In the genomic region with DNA sequence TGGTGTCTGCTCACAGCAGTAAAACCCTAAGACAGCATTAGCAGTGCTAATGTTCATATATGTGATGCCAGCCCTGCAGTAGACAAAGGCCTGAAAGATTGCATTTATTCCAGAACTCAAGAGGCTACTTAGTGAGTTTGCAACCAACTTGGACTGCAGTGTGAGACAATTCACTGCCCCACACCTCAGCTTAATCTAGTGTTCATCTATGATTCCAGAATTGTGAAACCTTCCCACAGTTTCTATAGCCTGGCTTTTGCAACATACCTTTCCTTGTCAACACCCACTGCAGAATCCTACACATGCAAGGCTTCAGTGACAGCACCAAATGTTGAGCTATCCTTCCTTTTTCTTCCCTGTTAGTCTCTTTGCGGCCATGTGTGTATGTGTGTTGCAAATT, we compare ENCODE assay signal across 50 mouse cellular contexts. TPM values are rescaled to one million over a fixed set of nuclear protein-coding genes. Genes with fewer than 3 reads are reported as not detected.
"Had no signal": no experiment of that assay in that cellular context is flagged by ENCODE, and none has a peak within 500 bp of the region (broad histone marks: within the 10 kb centered on the region; RNA-seq: fewer than 3 reads in every experiment).

No protein-coding gene starts in this region.

- ATAC-seq: hindbrain, embryonic 16.5 days; hindbrain, postnatal 0 days; inflammation-experienced regulatory T-cells, adult 6 months; intestine, embryonic 15.5 days; intestine, embryonic 16.5 days; intestine, postnatal 0 days had no signal

- H3K36me3 ChIP-seq: heart, embryonic 12.5 days; heart, embryonic 13.5 days; heart, embryonic 15.5 days; hindbrain, embryonic 10.5 days; hindbrain, embryonic 12.5 days; hindbrain, embryonic 13.5 days; hindbrain, embryonic 15.5 days; intestine, embryonic 15.5 days; kidney, embryonic 15.5 days had no signal

- H3K27me3 ChIP-seq: heart, embryonic 12.5 days; heart, embryonic 13.5 days; heart, embryonic 15.5 days; hindbrain, embryonic 12.5 days; hindbrain, embryonic 13.5 days; hindbrain, embryonic 15.5 days; intestine, embryonic 15.5 days; kidney, embryonic 15.5 days had no signal

- H3K27ac ChIP-seq: heart, embryonic 13.5 days; heart, embryonic 15.5 days; hindbrain, embryonic 10.5 days; hindbrain, embryonic 12.5 days; hindbrain, embryonic 13.5 days; hindbrain, embryonic 15.5 days; hindbrain, postnatal 0 days; intestine, embryonic 15.5 days; kidney, embryonic 15.5 days; kidney, postnatal 0 days; layer of hippocampus, adult 2 months; left cerebral cortex, adult 2 months had no signal

- H3K9ac ChIP-seq: heart, embryonic 12.5 days; heart, embryonic 13.5 days; heart, embryonic 15.5 days; hindbrain, embryonic 12.5 days; hindbrain, embryonic 13.5 days; hindbrain, embryonic 15.5 days; intestine, embryonic 15.5 days; kidney, embryonic 15.5 days had no signal

- H3K4me1 ChIP-seq: heart, embryonic 12.5 days; heart, embryonic 13.5 days; heart, embryonic 15.5 days; hindbrain, embryonic 10.5 days; hindbrain, embryonic 12.5 days; hindbrain, embryonic 13.5 days; hindbrain, embryonic 15.5 days; intestine, embryonic 15.5 days; kidney, embryonic 15.5 days had no signal

- H3K4me2 ChIP-seq: heart, embryonic 12.5 days; heart, embryonic 13.5 days; heart, embryonic 15.5 days; hindbrain, embryonic 12.5 days; hindbrain, embryonic 13.5 days; hindbrain, embryonic 15.5 days; intestine, embryonic 15.5 days; kidney, embryonic 15.5 days had no signal

- DNase-seq: heart, postnatal 10 days; heart, postnatal 14 days; heart, postnatal 36 days; heart, postnatal 4 days; kidney, adult 11 months; kidney, adult 18-20 months; kidney, adult 2 months; kidney, adult 8-10 months; kidney, adult 9 months; kidney, postnatal 10 days; kidney, postnatal 14 days; kidney, postnatal 25 days; kidney, postnatal 36 days; kidney, postnatal 4 days; layer of hippocampus, adult 9-11 months; layer of hippocampus, postnatal 36 days had no signal

- H3K4me3 ChIP-seq: heart, embryonic 12.5 days; heart, embryonic 13.5 days; heart, embryonic 15.5 days; hindbrain, embryonic 10.5 days; hindbrain, embryonic 12.5 days; hindbrain, embryonic 13.5 days; hindbrain, embryonic 15.5 days; intestine, embryonic 15.5 days; kidney, embryonic 15.5 days; layer of hippocampus, adult 2 months; left cerebral cortex, adult 2 months had no signal

- H3K9me3 ChIP-seq: heart, embryonic 12.5 days; heart, embryonic 13.5 days; heart, embryonic 15.5 days; hindbrain, embryonic 10.5 days; hindbrain, embryonic 12.5 days; hindbrain, embryonic 13.5 days; hindbrain, embryonic 15.5 days; intestine, embryonic 15.5 days; kidney, embryonic 15.5 days had no signal

RNA-seq across cellular contexts. Expression of a gene that starts 2.9 kb away (rescaled TPM):
- total RNA-seq: heart, postnatal 10 days; heart, postnatal 14 days; heart, postnatal 25 days; heart, postnatal 36 days; heart, postnatal 4 days; hematopoietic stem cell, adult 5-6 weeks; hindbrain, postnatal 0 days; layer of hippocampus, adult 18-20 months; layer of hippocampus, adult 2 months; layer of hippocampus, adult 8-10 months; layer of hippocampus, postnatal 10 days; layer of hippocampus, postnatal 14 days; layer of hippocampus, postnatal 25 days; layer of hippocampus, postnatal 36 days; left cerebral cortex, adult 18-20 months; left cerebral cortex, adult 2 months; left cerebral cortex, adult 8-10 months had no signal
- polyA plus RNA-seq: heart, embryonic 12.5 days; heart, embryonic 13.5 days; heart, embryonic 14.5 days; heart, embryonic 15.5 days; heart, embryonic 16.5 days; heart, postnatal 0 days; hindbrain, embryonic 10.5 days; hindbrain, embryonic 11.5 days; hindbrain, embryonic 12.5 days; hindbrain, embryonic 13.5 days; hindbrain, embryonic 15.5 days; hindbrain, embryonic 16.5 days; hindbrain, postnatal 0 days; inflammation-experienced regulatory T-cells, adult 6 months; intestine, embryonic 14.5 days; intestine, embryonic 15.5 days; intestine, embryonic 16.5 days; intestine, postnatal 0 days; kidney, adult 2 months; kidney, embryonic 14.5 days; kidney, embryonic 15.5 days; kidney, embryonic 16.5 days; kidney, postnatal 0 days; large intestine, adult 2 months had no signal

RNA-seq across cellular contexts. Expression of a gene that starts 8.1 kb away (rescaled TPM):
- total RNA-seq: heart, postnatal 10 days; heart, postnatal 14 days; heart, postnatal 25 days; heart, postnatal 36 days; heart, postnatal 4 days; hematopoietic stem cell, adult 5-6 weeks; hindbrain, postnatal 0 days; layer of hippocampus, adult 18-20 months; layer of hippocampus, adult 2 months; layer of hippocampus, adult 8-10 months; layer of hippocampus, postnatal 10 days; layer of hippocampus, postnatal 14 days; layer of hippocampus, postnatal 25 days; layer of hippocampus, postnatal 36 days; left cerebral cortex, adult 18-20 months; left cerebral cortex, adult 2 months; left cerebral cortex, adult 8-10 months had no signal
- polyA plus RNA-seq: heart, embryonic 12.5 days; heart, embryonic 13.5 days; heart, embryonic 14.5 days; heart, embryonic 15.5 days; heart, embryonic 16.5 days; heart, postnatal 0 days; hindbrain, embryonic 10.5 days; hindbrain, embryonic 11.5 days; hindbrain, embryonic 12.5 days; hindbrain, embryonic 13.5 days; hindbrain, embryonic 15.5 days; hindbrain, embryonic 16.5 days; hindbrain, postnatal 0 days; inflammation-experienced regulatory T-cells, adult 6 months; intestine, embryonic 14.5 days; intestine, embryonic 15.5 days; intestine, embryonic 16.5 days; intestine, postnatal 0 days; kidney, embryonic 14.5 days; kidney, embryonic 15.5 days; kidney, embryonic 16.5 days; kidney, postnatal 0 days; large intestine, adult 2 months had no signal

RNA-seq across cellular contexts. Expression of a gene that starts 20.1 kb away (rescaled TPM):
- total RNA-seq: heart, postnatal 10 days; heart, postnatal 14 days; heart, postnatal 25 days; heart, postnatal 36 days; heart, postnatal 4 days; hematopoietic stem cell, adult 5-6 weeks; hindbrain, postnatal 0 days; layer of hippocampus, adult 18-20 months; layer of hippocampus, adult 2 months; layer of hippocampus, adult 8-10 months; layer of hippocampus, postnatal 10 days; layer of hippocampus, postnatal 14 days; layer of hippocampus, postnatal 25 days; layer of hippocampus, postnatal 36 days; left cerebral cortex, adult 18-20 months; left cerebral cortex, adult 2 months; left cerebral cortex, adult 8-10 months had no signal
- polyA plus RNA-seq: heart, embryonic 12.5 days; heart, embryonic 13.5 days; heart, embryonic 14.5 days; heart, embryonic 15.5 days; heart, embryonic 16.5 days; heart, postnatal 0 days; hindbrain, embryonic 10.5 days; hindbrain, embryonic 11.5 days; hindbrain, embryonic 12.5 days; hindbrain, embryonic 13.5 days; hindbrain, embryonic 15.5 days; hindbrain, embryonic 16.5 days; hindbrain, postnatal 0 days; inflammation-experienced regulatory T-cells, adult 6 months; intestine, embryonic 14.5 days; intestine, embryonic 15.5 days; intestine, embryonic 16.5 days; intestine, postnatal 0 days; kidney, adult 2 months; kidney, embryonic 14.5 days; kidney, embryonic 15.5 days; kidney, embryonic 16.5 days; kidney, postnatal 0 days; large intestine, adult 2 months had no signal

RNA-seq across cellular contexts. Expression of a gene that starts 28.5 kb away (rescaled TPM):
- total RNA-seq: heart, postnatal 10 days; heart, postnatal 14 days; heart, postnatal 25 days; heart, postnatal 36 days; heart, postnatal 4 days; hematopoietic stem cell, adult 5-6 weeks; hindbrain, postnatal 0 days; layer of hippocampus, adult 18-20 months; layer of hippocampus, adult 2 months; layer of hippocampus, adult 8-10 months; layer of hippocampus, postnatal 10 days; layer of hippocampus, postnatal 14 days; layer of hippocampus, postnatal 25 days; layer of hippocampus, postnatal 36 days; left cerebral cortex, adult 18-20 months; left cerebral cortex, adult 2 months; left cerebral cortex, adult 8-10 months had no signal
- polyA plus RNA-seq: heart, embryonic 12.5 days; heart, embryonic 13.5 days; heart, embryonic 14.5 days; heart, embryonic 15.5 days; heart, embryonic 16.5 days; heart, postnatal 0 days; hindbrain, embryonic 10.5 days; hindbrain, embryonic 11.5 days; hindbrain, embryonic 12.5 days; hindbrain, embryonic 13.5 days; hindbrain, embryonic 15.5 days; hindbrain, embryonic 16.5 days; hindbrain, postnatal 0 days; inflammation-experienced regulatory T-cells, adult 6 months; intestine, embryonic 14.5 days; intestine, embryonic 15.5 days; intestine, embryonic 16.5 days; intestine, postnatal 0 days; kidney, adult 2 months; kidney, embryonic 14.5 days; kidney, embryonic 15.5 days; kidney, embryonic 16.5 days; kidney, postnatal 0 days; large intestine, adult 2 months had no signal

RNA-seq across cellular contexts. Expression of a gene that starts 34.1 kb away (rescaled TPM):
- total RNA-seq: heart, postnatal 10 days; heart, postnatal 14 days; heart, postnatal 25 days; heart, postnatal 36 days; heart, postnatal 4 days; hematopoietic stem cell, adult 5-6 weeks; hindbrain, postnatal 0 days; layer of hippocampus, adult 18-20 months; layer of hippocampus, adult 2 months; layer of hippocampus, adult 8-10 months; layer of hippocampus, postnatal 10 days; layer of hippocampus, postnatal 14 days; layer of hippocampus, postnatal 25 days; layer of hippocampus, postnatal 36 days; left cerebral cortex, adult 18-20 months; left cerebral cortex, adult 2 months; left cerebral cortex, adult 8-10 months had no signal
- polyA plus RNA-seq: heart, embryonic 12.5 days; heart, embryonic 13.5 days; heart, embryonic 14.5 days; heart, embryonic 15.5 days; heart, embryonic 16.5 days; heart, postnatal 0 days; hindbrain, embryonic 10.5 days; hindbrain, embryonic 11.5 days; hindbrain, embryonic 12.5 days; hindbrain, embryonic 13.5 days; hindbrain, embryonic 15.5 days; hindbrain, embryonic 16.5 days; hindbrain, postnatal 0 days; inflammation-experienced regulatory T-cells, adult 6 months; intestine, embryonic 14.5 days; intestine, embryonic 15.5 days; intestine, embryonic 16.5 days; intestine, postnatal 0 days; kidney, adult 2 months; kidney, embryonic 14.5 days; kidney, embryonic 15.5 days; kidney, embryonic 16.5 days; kidney, postnatal 0 days; large intestine, adult 2 months had no signal
